Mouse (Mus musculus): ENCODE measurements around the gene Adgrl1. TPM values are rescaled to one million over a fixed set of nuclear protein-coding genes. Genes with fewer than 3 reads are reported as not detected.

Adgrl1 gene
- polyA plus RNA-seq, 1 experiment = 95.4 TPM

DNA sequence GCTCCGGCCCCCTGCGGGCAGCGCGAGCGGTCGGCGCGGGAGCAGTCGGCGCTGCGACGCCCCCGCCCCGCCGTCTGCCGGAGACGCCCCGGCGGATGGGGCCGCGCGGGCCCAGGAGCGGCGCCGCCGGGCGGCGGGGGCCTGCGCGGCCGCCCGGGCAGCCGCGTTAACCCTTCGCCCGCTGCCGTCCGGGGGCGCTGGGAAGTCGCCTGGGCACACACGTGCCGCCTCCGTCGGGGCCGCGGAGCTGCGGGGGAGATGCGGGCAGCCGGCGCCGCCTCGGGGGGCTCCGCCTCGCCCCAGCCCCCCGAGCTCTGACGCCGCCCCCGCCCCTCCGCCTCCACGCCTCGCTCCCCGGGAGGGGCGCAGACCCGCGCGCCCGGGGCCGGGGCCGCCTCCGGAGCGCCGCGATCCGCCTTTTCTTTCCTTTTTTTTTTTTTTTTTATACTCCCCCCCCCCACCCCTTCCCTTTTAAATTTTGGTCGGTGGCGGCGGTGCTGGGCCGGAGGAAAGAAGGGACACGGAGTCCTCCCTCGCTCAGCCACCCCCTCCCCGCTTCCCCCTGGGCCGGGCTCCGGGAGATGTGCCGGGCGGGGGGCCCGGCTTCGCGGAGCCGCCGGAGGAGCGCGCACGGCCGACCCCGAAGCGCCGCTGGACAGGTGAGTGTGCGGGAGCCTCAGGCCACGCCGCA, 506 bp downstream of the Adgrl1 start:
- TF ChIP-seq CTCF (IDR thresholded peaks at IDR 0.05; ENCODE audit: borderline replicate concordance, insufficient read depth, low read length) = no peak
- no peak for TF ChIP-seq POLR2A (IDR thresholded peaks at IDR 0.05; ENCODE audit: low read depth, low read length)
- peaks cover 6% of the 10 kb centered on the region for H3K4me1 ChIP-seq (ENCODE audit: control insufficient read depth, insufficient read depth, low read length)
- H3K27ac ChIP-seq (ENCODE audit: insufficient read depth, low read length) = peak overlapping the region; percentile 72
- H3K4me3 ChIP-seq (ENCODE audit: insufficient read depth, low read length) = peak overlapping the region; percentile 59

DNA sequence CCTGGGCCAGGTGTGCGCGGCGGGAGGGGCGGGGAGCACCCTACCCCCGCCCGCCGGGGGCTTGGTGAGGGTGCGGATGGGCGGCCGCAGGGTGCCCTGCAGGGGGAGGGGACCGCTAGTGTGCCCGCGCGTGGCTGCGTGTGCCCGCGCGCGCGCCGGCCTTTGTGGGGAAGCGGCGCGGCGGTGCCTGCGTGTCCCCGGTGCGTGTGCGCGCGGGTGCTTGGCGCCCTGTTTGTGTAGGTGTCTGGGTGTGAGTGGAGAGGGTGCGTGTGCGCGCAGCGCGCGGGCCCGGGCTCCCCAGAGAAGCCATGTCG, 1.0 kb downstream of the Adgrl1 start:
- no peak for TF ChIP-seq POLR2A (IDR thresholded peaks at IDR 0.05; ENCODE audit: low read depth, low read length)
- no peak for TF ChIP-seq CTCF (IDR thresholded peaks at IDR 0.05; ENCODE audit: borderline replicate concordance, insufficient read depth, low read length)
- Histone ChIP-seq H3K4me3 (ENCODE audit: insufficient read depth, low read length) (peak overlapping the region; percentile 59), H3K27ac (ENCODE audit: insufficient read depth, low read length) (no peak overlapping the region), H3K4me1 (ENCODE audit: control insufficient read depth, insufficient read depth, low read length) (peaks cover 6% of the 10 kb centered on the region)

DNA sequence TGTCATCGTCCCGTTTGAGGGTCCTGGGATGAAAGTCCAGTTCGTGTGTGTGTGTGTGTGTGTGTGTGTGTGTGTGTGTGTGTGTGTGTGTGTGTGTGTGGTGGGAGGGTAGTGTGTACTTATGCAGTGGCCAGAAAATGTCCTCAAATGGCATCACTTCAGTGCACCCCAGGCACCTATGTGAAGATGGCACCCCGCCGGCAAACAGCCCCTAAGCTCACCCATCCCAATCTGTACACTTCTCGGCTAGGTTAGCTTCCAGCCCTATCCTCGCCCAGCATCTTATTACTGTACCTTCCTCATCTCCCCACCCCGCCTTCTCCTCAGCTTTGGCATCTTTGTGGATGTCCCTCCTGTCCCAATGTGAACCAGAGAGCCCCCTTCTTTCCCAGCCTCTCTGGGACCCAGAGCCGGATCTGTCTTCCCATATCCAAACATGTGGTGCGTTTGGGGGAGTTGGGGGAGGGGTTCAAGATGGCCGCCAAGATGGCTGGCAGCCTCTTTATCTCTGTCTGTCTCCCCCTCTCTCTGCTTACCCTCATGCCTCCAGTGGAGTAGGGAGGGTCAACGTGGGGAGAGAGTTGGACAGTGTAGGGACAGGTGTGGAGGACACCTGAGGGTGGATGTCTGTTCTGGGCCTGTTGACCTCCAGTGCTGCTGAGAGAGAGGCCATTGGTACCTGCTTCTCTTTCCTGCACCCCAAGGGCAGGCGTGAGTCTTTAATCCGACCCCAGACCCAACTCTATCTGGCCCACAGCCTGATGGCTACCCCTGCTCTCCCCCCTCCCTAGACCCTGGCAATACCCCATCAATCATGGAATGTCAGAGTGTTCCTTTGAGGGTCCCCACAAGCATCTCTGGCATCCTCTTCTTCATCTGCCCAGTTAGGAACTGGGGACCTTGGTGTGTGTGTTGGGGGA, 1.9 kb downstream of the Adgrl1 start:
- TF ChIP-seq CTCF (IDR thresholded peaks at IDR 0.05; ENCODE audit: borderline replicate concordance, insufficient read depth, low read length) (no peak), POLR2A (IDR thresholded peaks at IDR 0.05; ENCODE audit: low read depth, low read length) (no peak)
- H3K27ac ChIP-seq (ENCODE audit: insufficient read depth, low read length) = no peak overlapping the region
- H3K4me3 ChIP-seq (ENCODE audit: insufficient read depth, low read length) = peak overlapping the region; percentile 59
- peaks cover 6% of the 10 kb centered on the region for H3K4me1 ChIP-seq (ENCODE audit: control insufficient read depth, insufficient read depth, low read length)

DNA sequence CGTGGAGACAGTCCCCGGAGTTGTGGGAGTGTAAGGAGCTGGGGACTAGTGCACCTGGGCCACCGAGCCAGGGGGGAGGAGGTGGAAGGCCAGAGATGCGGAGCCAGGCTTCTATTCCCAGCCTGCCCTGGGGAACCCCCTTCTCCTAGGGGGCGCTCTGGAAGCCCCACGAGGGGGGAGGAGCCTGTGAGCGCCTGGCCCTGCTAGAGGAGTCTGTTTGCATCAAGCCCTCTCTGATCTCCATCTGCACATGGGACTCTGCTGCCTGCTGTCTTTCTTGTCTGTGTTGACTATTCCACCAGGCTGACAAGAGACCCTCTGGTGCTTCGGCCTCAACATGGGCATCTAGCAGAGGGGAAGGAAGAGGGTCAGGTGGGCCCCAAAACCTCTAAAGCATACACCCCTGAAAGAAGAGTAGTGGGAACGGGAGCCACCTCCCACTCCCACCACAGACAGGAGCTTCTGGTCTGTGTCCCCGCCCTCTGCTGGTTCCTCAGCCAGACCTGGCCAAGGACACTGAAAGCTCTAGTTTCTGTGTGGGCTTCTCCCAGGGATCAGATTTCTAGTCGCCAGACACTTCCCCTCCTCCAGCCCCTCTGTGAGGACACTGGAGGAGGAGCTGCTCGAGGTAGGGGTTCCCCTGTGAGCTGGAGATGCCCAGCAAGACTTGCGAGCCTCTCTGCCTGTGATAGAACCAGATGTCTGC, 3.2 kb downstream of the Adgrl1 start:
- H3K4me3 ChIP-seq (ENCODE audit: insufficient read depth, low read length) = no peak overlapping the region

DNA sequence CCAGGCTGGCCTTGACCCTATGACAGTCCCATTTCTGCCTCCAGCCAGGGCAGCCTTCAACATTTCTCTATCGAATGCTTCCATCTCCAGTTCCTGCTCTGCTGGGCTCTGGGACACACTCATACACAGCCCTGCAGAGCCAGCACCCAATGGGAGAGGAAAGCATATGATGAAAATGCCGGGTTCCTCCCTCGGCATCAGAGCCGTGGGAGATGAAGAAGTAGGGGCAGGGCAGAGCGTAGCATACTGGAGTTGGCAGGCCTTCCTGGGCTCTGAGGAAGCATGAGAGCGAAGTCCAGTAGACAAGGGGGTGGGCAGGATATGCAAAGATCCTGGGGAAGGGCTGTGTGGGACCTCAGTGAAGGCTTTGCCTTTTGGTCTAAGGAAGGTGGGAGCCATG, 8.7 kb downstream of the Adgrl1 start:
- H3K4me1 ChIP-seq (ENCODE audit: control insufficient read depth, insufficient read depth, low read length) = no peaks in the 10 kb centered on the region
- no peak for TF ChIP-seq POLR2A (IDR thresholded peaks at IDR 0.05; ENCODE audit: low read depth, low read length)
- no peak for TF ChIP-seq CTCF (IDR thresholded peaks at IDR 0.05; ENCODE audit: borderline replicate concordance, insufficient read depth, low read length)
- H3K27ac ChIP-seq (ENCODE audit: insufficient read depth, low read length) = no peak overlapping the region
- no peak overlapping the region for H3K4me3 ChIP-seq (ENCODE audit: insufficient read depth, low read length)

More for the DNA sequence above, 3.2 kb downstream of the Adgrl1 start:
- TF ChIP-seq CTCF (IDR thresholded peaks at IDR 0.05; ENCODE audit: borderline replicate concordance, insufficient read depth, low read length) = no peak
- TF ChIP-seq POLR2A (IDR thresholded peaks at IDR 0.05; ENCODE audit: low read depth, low read length) = no peak
- no peak overlapping the region for H3K27ac ChIP-seq (ENCODE audit: insufficient read depth, low read length)
- H3K4me1 ChIP-seq (ENCODE audit: control insufficient read depth, insufficient read depth, low read length) = peaks cover 6% of the 10 kb centered on the region

DNA sequence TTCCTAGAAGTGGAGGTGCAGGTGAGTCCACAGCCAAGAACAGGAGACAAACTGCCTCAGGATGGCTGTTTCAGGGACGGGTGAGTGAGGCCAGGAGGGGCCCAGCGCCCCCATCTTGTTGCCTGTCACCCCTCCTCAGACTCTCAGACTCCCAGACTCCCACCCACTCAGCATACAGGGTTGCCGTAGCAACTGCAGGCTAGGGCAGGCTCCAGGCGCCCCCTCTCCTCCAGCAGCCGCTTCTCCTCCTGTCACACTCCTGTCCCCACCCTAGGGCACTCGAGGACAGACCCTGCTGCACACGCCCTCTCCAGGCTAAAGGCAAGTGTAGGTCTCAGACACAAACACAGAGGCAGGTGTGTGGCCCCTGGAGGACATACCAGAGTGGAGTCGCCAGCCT, 9.4 kb downstream of the Adgrl1 start:
- TF ChIP-seq POLR2A (IDR thresholded peaks at IDR 0.05; ENCODE audit: low read depth, low read length) (no peak), CTCF (IDR thresholded peaks at IDR 0.05; ENCODE audit: borderline replicate concordance, insufficient read depth, low read length) (no peak)
- H3K4me3 ChIP-seq (ENCODE audit: insufficient read depth, low read length) = no peak overlapping the region
- no peak overlapping the region for H3K27ac ChIP-seq (ENCODE audit: insufficient read depth, low read length)
- H3K4me1 ChIP-seq (ENCODE audit: control insufficient read depth, insufficient read depth, low read length) = no peaks in the 10 kb centered on the region

DNA sequence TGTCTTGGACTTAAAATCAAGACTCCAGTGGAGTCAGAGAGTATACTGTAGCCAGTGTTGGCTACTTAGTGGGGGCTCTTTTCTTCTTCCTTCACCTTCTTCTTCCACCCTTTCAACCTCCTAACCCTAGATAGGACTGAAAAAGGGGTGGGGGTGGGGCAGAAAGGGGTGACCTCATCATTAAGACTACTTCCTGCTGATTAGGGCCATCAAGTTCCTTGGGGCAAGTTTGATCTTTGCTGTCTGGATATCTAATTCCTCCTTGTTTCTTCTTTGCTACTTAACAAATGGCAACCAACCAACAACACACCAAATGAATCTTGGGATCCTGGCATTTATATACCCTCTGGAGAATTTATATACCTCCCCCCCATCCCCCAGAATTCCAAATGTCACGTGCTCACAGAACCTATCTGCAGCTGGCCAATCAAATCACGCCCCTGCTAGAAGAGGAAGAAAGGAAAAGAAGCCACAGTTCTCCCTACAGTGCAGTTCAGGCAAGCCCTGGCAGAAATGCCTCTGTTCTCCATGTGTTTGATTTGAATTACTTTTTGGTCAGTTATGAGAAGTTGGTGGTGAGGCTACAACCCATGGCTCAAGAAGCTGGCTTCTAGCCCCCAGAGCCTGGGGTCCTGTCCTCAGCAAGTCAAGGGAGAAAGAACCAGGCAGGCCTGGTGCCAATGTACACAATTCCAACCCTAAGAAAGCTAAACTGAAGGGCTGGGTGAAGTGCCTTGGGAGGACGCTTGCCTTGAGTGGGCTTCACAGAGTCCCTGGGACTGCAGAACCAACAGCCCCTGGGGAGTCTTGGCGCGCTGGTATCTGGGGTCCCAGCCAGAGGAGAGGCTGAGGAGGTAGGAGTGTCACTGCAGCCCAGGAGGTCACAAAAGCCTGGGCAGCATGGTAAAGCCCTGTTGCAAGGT, 12.2 kb downstream of the Adgrl1 start:
- H3K27ac ChIP-seq (ENCODE audit: insufficient read depth, low read length) = no peak overlapping the region
- H3K4me1 ChIP-seq (ENCODE audit: control insufficient read depth, insufficient read depth, low read length) = no peaks in the 10 kb centered on the region
- no peak overlapping the region for H3K4me3 ChIP-seq (ENCODE audit: insufficient read depth, low read length)
- TF ChIP-seq CTCF (IDR thresholded peaks at IDR 0.05; ENCODE audit: borderline replicate concordance, insufficient read depth, low read length) = no peak
- no peak for TF ChIP-seq POLR2A (IDR thresholded peaks at IDR 0.05; ENCODE audit: low read depth, low read length)

DNA sequence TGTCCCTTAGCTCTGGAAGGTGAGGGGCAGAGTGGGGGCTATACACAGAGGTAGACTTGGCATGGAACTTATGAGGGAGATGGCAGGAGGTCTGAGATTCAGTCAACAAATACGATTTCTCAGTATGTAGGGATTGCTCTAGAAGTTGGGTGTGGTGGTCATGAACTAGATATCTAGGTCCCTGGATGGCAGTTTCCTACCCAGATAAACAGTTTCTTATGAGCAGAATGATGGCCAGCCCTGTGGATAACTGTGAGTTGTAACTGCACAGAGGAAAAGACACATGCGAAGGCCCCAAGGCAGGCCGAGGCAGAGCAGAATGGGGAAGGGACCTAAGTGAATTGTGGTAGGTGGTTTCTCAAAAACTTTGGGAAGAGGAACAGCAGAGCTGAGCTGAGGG, 14.3 kb downstream of the Adgrl1 start:
- H3K4me1 ChIP-seq (ENCODE audit: control insufficient read depth, insufficient read depth, low read length) = no peaks in the 10 kb centered on the region
- no peak overlapping the region for H3K27ac ChIP-seq (ENCODE audit: insufficient read depth, low read length)
- H3K4me3 ChIP-seq (ENCODE audit: insufficient read depth, low read length) = no peak overlapping the region
- TF ChIP-seq CTCF (IDR thresholded peaks at IDR 0.05; ENCODE audit: borderline replicate concordance, insufficient read depth, low read length) = no peak
- no peak for TF ChIP-seq POLR2A (IDR thresholded peaks at IDR 0.05; ENCODE audit: low read depth, low read length)

DNA sequence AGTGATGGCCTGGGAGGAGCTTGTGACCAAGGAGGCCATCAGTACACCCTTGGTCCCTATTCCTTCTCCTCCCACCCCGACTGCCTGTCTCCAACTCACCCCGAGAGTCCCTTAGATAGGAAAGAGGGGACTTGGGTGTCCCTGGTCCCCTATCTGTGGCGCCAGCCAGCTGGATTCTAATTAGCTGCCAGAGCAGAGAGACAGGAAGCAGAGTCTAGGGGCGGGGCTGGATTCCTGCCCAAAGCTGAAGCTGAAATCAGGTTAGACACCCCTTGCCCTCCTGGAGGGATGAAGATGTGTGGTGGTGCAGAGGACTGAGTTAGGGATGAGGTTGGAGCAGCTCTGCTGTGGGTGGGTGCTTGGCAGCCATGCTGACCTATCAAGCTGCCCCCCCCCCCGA, 15.0 kb downstream of the Adgrl1 start:
- no peak for TF ChIP-seq POLR2A (IDR thresholded peaks at IDR 0.05; ENCODE audit: low read depth, low read length)
- TF ChIP-seq CTCF (IDR thresholded peaks at IDR 0.05; ENCODE audit: borderline replicate concordance, insufficient read depth, low read length) = no peak
- H3K4me3 ChIP-seq (ENCODE audit: insufficient read depth, low read length) = no peak overlapping the region
- no peaks in the 10 kb centered on the region for H3K4me1 ChIP-seq (ENCODE audit: control insufficient read depth, insufficient read depth, low read length)
- no peak overlapping the region for H3K27ac ChIP-seq (ENCODE audit: insufficient read depth, low read length)
